ENCODE assay signal across 15 mouse cellular contexts in genomic region chr6:76114346-76114745, GRCm38 (mm10).
"Had no signal": no experiment of that assay in that cellular context is flagged by ENCODE, and none has a peak within 500 bp of the region (broad histone marks: within the 10 kb centered on the region; RNA-seq: fewer than 3 reads in every experiment).

No protein-coding gene starts in this region.

- H3K4me2 ChIP-seq: liver, embryonic 12.5 days; lung, embryonic 14.5 days; midbrain, embryonic 11.5 days; midbrain, embryonic 13.5 days; midbrain, embryonic 15.5 days; neural tube, embryonic 12.5 days; stomach, embryonic 15.5 days had no signal

- H3K9ac ChIP-seq: liver, embryonic 12.5 days; liver, embryonic 14.5 days; lung, embryonic 14.5 days; midbrain, embryonic 13.5 days; midbrain, embryonic 15.5 days; neural tube, embryonic 12.5 days; stomach, embryonic 15.5 days had no signal

- H3K9me3 ChIP-seq: liver, embryonic 12.5 days; midbrain, embryonic 13.5 days; midbrain, embryonic 15.5 days; neural tube, embryonic 12.5 days; stomach, embryonic 15.5 days had no signal

- H3K27me3 ChIP-seq: liver, embryonic 12.5 days; midbrain, embryonic 13.5 days; midbrain, embryonic 15.5 days; neural tube, embryonic 12.5 days; stomach, embryonic 15.5 days had no signal

- H3K36me3 ChIP-seq: liver, embryonic 12.5 days; midbrain, embryonic 13.5 days; midbrain, embryonic 15.5 days; neural tube, embryonic 12.5 days; stomach, embryonic 15.5 days had no signal

- H3K27ac ChIP-seq: liver, embryonic 12.5 days; liver, embryonic 14.5 days; midbrain, embryonic 13.5 days; midbrain, embryonic 15.5 days; neural tube, embryonic 12.5 days; stomach, embryonic 15.5 days had no signal

- H3K4me1 ChIP-seq: liver, embryonic 12.5 days; midbrain, embryonic 13.5 days; midbrain, embryonic 15.5 days; neural tube, embryonic 12.5 days; stomach, embryonic 15.5 days had no signal

- ATAC-seq: liver, embryonic 12.5 days; midbrain, embryonic 13.5 days; midbrain, embryonic 15.5 days had no signal

- DNase-seq: lung, adult 18-20 months; lung, embryonic 14.5 days; lung, postnatal 10 days; lung, postnatal 4 days; right cerebral cortex, postnatal 14 days; thymus, adult 18-20 months; thymus, postnatal 14 days; thymus, postnatal 4 days had no signal

- H3K4me3 ChIP-seq: liver, embryonic 12.5 days; midbrain, embryonic 13.5 days; midbrain, embryonic 15.5 days; neural tube, embryonic 12.5 days; stomach, embryonic 15.5 days had no signal
